Mouse (Mus musculus): ENCODE data around the gene Nfix.

Gene Nfix

DNA sequence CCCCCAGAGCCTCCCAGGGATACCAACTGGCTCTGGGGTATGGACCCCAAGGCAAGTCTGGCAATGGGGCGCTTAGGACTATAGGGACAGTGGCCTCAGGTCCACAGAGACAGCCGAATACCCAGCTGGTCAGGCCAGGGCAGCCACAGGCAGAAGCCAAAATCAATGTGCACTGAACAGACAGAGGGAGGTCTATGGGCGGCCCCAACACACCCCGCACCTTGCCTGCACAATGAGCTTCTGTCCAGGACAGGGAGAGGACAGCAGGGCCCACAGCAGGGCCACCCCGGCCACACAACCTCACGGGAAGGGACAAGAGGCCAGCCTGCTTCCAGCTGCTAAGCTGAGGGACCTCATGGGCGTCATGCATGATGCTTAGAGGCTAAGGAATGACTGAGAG, 5.7 kb downstream of the Nfix start:
- DNase-seq: peak; percentile 96

DNA sequence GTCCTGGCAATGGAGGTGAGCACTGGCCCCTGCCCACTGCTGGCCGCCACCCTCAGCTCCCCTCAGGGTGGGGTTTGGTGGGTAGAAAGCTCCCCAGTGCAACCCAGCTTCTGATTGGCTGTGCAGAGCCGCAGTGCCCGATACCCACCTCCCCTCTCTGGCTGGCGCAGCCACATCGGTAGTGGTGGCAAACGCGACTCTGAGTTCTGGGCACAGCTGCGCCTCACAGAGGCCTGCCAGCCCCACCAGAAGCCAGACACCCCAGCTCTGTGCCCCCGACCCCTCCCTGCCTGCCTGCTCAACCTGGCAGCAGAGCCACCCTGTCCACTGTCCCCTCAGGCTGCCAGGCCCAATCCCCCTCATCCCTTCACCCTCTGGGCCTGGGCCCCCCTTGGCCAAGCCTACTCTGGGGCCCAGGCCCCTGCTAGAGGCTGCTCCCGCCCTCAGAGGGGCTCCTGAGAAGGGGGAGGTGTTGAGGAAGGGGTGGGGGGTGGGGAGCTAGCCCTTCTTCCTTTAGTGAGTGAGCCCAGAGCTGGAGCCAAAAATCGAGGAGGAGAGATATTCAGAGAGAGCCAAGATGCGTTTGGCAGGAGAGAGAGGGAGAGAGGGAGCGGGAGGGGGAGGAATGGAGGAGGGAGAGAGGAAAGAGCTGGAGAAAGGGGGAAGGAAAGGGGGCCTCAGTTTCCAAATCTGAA, 6.2 kb downstream of the Nfix start:
- peak; percentile 98 for DNase-seq

DNA sequence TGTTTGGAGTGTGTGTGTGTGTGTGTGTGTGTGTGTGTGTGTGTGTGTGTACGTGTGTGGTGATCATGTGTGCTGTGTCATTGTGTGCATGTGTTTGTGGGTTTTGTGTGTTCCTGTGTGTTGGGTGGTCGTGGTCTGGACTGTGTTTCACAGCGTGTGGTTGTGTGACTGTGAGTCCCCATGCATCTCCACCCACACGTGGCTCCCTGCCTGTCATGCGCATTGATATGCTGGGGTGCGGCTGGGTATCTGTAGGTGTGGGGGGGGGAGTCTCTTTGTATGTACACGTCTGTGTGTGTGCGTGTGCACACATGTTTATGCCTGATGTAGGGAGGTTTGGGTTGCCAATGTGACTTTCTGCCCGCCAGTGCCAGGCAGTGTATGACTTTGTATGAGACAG, 7.0 kb downstream of the Nfix start:
- peak; percentile 94 for DNase-seq

DNA sequence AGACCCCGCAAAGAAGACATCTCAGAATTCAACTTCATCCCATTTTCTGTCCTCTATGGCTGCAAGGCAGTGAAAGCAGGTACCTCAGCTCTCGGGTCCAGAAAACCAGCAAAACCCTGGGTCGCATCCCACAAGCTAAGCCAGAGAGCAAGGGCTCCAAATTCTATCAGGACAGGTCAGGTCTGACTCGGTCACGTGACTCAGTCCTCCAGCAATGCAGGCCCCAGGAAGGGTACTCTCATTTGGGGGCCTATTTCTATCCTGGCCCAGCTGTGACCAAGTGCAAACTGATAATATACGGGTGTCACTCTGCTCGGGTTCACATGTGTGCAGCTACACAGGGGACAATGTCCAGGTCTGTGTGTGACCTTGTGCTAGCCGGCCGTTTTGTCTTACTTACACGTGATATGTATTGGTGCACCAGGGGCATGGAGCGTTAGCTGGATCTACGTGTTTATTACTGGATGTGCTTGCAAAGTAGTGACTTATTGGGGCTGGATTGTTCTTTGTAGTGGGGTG, 7.7 kb downstream of the Nfix start:
- DNase-seq: peak; percentile 94

DNA sequence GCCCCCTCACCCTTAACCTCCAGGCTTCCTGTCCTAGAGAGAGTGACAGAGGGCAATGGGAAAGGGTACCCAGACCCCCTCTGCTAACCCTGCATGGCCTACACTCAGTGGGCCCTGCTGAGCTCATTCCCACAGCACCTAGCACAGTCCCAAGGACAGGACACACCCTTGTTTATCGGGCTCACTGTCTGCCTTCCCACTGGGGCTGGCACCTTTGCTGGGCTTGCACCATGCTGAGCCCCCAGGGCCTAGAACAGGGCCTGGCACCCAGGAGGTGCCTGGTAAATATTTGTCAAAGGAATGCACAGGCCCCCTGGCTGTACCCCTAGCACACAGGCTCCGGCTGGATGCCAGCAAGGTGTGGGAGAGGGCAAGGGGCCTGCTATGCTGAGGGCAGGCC, 9.6 kb downstream of the Nfix start:
- DNase-seq: peak; percentile 93

DNA sequence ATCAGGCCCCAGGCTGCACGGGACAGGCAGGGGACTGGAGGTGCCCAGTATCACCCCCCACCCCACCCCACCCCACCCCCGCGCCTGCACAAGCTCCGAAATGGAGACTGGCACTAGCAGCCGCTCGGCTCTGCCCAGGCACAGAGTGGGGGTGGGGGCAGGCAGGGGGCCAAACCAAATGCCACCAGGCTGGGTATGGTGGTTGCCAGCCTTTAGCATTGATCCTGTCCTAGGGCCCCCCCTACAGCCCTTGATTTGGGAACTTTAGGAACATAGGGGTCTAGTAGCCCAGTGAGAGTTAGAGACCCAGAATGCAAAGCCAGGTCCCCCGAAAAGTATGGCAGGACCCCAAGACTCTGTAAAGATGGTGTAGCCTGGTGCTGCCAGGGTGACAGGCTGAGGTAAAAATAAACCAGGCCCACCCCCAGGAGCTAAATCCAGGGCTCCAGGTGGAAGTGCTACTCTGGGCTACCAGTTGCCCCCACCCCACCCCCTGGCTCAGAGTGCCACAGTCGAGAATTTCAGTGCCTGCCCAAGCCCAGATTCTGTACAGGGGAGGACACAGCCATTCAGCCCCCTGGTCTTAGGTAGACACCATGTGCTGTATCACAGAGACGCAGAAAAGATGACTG, 10.2 kb downstream of the Nfix start:
- peak; percentile 98 for DNase-seq

DNA sequence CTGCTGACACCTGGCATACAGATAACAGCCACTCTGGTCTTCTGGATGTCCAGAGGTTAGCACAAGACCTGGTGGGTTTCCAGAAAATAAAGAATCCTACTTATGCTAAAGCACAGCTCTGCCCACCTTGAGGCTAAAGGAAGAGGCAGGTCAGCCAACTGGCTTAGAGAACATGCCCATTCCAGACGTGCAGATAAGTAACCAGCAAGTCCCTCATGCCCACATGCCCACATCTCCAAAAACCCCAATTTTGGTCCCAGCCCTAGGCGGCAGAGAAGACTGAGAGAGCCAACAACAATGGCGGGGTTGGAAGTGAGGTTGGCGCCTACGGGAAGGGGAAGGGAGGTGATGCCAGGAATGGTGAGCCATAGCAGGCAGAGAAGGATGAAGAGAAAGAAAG, 10.8 kb downstream of the Nfix start:
- peak; percentile 92 for DNase-seq

DNA sequence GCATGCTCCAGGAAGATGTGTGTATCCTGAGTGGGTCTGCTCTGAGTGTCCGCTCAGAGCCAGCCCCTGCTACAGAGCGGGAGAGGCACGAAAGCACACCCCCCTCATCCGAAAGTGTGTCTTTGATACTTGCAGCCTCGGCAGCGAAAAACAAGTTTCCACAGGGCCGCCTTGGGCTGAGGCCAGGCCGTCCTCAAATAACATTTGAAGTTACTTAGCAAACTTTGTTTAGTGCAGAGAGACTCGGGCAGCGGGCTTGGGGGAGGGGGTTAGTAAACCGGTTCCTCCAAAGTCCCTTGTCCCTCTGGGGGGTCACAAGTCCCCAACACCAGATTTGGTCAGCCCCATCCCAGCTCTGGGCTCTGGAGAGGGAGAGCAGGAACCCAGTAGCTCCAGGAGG, 11.2 kb downstream of the Nfix start:
- DNase-seq: peak; percentile 98

DNA sequence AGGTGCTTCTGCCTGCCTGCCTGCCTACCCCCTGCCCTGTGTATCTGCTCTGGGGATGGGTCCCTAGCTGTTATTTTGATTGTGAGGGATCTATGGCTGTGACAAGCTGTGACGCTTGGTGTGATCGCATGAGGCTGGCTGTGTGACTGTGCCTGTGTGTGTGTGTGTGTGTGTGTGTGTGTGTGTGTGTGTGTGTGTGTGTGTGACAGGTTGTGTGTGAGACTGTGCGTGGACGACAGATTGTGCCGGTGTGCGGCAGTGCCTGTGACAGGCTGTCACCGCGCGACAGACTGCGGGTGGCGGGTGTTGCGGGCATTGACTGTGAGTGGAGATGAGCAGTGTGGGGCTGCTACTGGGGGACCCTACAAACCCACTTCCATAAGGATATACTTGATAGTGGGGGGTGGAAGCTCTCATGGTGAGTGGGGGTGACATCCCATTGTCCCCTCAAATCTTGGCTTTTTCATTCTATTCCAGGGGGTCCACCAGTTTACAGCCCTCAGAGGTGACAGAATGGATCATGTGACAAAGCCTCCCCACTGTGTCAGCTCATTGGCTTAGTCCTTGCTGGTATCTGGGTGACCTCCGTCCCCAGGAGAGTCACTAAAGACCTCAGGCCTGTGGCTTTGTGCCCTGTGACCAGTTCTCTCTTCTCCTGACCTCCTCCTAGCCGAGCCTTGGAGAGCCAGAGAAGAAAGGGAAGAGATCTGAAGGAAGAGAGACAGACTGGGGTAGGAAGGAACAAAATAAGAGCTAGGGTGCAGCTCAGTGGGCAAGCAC, 12.4 kb downstream of the Nfix start:
- peak; percentile 93 for DNase-seq

DNA sequence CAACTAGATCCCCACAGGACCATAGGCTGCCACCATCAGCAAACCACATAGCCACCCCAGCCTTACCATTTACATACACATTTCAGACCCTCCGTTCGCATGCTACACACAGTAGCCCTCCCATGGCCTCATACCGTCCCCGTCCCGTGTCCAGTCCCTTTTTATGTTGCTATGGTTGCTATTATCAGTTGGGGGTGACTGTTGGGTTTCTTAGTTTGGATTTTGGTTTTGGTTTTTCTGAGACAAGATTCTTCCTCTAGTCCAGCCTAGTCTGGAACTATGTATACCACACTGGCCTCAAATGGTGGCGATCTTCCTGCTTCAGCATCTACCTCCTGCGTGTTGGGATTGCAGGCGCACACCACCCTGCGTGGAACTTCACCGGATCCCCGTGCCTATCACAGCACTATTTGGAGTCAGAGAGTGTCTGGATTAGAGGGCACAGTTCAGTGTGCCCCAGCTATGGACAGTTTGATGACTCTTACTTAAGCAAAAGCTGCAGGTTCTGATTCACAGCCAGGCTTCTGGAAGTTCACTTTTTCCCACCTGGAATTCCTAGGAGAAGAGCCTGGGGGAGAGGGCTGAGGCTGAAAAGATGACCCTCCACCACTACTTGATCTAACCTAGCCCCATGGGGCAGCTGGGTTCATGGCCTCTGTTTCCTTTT, 13.2 kb downstream of the Nfix start:
- no peak for DNase-seq

DNA sequence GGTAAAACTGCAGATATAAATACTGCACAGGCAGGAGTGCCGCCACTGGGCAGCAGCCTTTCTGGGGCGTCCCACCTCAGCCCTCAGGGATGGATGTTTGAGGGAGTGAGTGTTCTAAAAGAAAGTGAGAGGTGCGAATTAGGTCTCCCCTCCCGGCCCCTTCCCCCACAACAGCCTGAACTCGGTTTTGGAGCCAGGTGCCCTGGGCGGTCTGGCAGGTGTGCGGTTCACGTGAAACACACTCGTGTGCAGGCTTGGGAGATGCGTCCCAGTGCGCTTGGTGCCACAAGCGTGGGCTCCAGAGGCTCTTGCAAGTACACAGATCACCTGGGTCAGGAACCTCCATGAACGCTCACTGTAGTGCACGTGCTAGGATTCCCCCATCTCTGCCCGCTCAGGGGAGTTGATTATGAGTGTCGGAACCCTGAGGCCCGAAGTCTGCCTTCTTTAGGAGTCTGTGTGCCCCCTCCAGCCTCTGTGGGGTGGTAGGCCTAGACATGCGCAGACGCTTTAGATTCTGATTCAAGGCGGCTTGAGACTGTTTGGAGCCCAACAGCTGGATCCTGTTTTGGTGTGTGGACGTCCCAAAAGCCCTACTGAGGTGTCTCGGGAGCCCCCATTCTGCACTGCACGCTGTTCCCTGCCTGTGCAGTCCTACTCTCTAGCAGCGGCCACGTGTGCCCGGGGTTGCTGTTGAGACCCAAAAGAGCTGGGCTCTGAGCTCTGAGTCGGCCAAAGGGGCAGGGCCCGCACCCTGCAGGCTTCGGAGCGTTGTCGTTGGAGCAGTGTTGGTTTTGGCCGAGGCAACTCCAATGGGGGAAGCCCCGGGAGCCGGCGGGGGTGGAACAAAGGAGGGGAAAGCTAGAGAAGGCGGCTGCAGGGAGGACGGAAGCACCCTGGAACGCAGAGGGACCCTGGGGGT, 14.1 kb downstream of the Nfix start:
- peak; percentile 99 for DNase-seq

DNA sequence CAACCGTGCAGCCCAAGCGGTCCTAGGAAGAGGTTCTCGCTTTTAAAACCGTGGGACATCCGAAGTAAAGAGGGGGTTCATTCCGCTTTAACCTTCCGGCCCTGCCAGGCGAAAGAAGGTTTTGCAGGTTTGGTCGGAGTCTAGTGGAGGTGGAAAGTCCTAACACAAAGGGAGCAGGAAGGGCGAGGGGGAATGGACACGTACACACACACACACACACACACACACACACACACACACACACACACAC, 14.7 kb downstream of the Nfix start:
- no peak for DNase-seq

DNA sequence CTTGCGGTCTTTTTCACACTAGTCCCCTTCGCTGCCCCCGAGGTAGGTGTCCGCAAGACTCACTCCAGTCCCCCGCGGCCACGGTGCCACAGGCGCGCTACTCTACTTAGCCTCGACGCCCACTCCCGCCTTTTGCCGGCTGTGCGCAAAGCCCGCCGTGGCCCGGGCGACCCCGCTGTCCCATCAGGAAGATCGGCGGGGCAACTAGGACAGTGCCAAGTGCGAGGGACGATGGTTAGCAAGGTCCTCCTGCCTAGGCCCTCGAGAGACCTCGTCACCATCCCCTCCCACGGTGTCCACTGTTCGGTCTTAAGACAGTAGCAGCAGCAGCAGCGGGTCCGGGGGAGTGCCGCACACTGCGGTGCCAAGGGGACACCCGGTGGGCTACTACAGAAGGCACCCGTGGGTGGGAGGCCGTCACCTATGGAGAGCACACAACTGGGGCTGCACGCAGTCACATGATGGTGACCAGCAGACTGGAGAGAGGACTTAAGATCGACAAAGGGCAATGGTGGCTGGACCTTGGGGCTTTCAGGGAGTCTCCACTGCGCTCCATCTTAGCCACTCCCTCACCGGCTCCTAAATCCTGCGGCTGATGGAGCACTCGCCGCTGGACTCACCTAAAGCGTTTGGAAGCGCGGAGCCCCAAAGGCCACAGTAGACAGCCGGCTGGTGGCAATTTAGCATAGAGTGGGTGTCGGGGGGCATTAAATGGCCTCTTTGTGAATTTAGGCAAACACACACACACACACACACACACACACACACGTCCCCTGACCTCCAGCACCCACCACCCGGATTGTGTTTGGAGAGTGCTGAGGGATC, 15.3 kb downstream of the Nfix start:
- peak; percentile 94 for DNase-seq

DNA sequence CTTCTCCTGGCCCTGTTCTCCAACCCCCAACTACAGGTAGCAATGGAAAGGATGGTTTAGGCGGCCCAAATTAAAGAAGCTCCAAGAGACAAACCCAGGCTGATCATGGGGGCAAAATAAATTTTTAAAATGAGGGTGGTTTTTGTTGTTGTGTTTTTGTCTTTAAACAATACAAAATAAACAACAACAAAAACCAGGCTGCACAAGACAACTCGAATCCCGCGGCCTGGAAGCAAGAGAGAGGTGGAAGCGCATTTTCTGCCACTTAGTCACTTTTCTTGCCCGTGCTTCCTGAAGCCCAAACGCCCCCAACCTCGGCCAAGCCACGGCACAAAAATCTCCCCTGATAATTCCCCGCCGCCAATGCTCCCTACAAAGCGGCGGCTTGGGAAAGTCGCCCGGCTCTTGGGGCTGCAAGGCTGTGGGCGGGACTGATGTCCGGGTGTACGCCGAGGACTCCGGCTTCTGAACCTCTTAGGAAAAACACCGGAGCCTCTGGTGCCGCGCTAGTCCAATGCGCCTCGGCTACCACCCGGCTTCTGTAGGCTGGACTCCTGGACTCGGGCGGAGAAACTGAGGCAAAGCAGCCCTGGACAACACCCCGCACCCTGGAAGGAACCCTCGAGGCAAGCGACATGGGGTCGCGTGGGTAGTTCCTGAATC, 16.1 kb downstream of the Nfix start:
- DNase-seq: peak; percentile 97

DNA sequence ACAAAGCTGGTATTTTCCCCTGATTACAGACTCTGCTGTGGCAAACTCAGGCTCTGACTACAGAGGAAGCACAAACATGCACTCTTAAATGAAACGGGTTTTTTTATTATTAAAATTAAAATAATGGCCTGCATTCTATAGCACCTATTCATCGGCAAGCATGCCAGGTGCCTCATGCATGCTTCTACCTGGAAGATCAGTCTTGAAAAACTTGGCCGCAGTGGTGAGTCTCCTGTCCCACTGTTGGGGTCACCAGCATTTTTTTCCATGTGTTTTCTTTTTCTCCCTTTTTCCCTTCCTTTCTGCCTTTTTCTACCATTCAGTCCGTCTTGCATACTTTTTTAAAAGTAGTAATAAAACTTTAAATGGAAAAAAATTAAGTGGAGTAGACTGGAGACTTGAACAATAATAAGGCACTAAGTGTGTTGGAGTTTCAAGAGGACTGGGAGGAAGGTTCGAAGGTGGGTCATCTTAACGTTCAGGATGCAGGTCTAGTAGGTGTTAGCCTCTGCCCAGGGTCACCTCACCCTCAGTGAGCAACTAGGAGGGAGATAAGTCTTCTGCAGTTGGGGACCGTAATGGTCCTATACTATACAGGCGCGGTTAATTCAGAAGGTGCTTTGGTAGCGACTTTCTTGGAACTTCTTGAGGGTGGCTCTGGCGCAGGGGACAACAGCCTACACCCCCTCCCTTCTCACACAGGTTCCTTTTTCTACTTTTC, 16.8 kb downstream of the Nfix start:
- no peak for DNase-seq

DNA sequence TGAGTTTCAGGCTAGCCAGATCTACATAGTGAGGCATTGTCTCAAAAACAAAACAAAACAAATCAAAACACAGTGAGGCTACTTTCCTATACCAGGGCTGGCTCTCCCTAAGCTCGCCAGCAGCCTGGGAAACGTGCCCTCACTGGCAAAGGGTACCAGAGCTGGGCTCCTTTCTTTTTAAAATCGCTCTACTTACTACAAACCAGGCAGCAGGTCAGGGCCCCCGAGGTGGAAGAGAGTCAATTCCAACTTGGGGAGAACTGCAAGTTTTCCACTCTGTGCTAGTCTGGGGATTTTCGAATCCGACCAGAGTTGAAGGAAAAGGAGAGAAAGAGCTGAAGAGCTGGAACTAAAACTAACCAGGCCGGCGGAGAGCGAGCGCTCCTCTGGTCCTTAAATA, 17.5 kb downstream of the Nfix start:
- no peak for DNase-seq

DNA sequence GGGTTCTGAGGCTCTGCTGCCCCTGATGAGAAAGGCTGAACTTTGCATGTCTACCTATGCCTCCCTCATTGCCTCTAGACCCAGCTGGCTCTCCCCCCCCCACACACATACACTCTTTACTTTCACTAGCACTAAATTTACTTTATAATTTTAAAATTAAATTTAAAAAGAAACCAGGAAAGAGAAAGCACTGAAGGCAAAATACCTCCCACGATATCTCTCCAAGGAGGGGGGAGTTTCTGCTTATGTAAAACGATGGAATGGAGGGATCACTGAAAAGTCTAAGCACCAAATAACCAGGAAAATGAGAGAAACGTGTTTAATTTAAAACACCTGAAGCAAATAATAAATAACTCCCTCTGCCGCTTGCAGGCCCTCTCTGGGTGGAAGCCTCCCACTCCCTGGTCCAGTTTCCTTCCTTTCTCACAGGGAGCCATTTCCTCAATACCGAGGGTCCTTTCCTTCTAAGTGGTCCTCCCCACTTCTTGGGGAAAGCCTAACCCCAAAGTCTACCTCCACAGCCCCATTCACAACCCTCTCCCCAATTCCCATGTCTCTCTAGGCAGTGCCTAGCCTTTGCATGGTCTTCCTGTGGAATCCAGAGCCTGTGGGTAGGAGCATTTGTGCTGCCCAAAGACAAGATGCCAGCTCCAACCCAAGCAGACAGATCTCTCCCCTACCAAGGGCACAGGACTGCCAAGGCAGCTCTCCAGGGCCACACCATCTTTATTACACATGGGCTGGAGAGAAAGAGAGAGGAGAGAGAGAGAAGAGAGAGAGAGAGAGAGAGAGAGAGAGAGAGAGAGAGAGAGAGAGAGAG, 18.2 kb downstream of the Nfix start:
- DNase-seq: no peak

DNA sequence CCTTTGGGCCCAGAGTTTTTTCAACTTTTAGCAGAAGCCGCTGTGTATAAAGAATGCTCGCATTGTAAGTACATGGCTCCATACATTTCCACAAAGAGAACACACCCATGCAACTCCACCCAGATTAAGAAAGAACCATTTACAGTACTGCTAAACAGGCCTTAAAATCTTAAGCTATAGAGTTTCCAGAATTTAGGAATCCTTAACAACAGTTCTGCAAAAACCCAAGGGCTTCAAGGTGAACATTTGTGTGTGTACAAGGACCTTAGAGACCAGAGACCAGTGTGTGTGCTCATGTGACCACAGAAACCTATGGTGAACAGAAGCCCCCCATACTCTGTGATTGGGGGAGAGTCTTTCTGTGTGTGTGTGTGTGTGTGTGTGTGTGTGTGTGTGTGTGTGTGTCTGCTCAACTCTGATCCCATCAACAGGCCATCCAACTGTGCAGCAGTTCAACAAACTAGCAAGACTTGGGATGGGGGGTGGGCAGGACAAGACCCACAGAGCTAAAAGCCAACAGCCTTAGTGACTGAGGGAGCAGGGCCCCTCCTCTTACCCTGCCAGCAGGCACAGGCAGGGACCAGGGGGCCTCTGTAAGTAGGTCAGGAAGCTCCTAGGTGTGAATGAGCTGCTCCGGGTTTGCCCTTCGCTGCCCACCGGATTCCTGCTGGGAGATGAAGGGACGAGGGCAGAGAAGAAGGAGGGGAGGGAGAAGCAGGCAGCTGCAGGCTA, 19.0 kb downstream of the Nfix start:
- DNase-seq: no peak

DNA sequence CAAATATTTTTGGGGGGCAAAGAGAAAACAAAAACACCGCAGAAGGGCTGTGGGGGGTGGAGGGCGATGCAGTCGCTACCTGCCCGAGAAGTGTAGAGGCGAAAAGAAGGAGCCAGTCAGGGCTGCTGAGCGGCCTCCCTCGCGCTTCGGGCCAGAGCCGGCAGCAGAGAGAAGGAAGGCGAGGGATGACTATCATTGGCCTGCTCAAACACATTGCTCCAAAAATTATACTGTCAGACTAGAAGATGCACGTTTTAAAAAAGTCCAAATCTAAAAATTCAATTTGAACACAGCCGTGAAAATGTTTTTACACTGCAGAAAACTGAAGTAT, 20.0 kb downstream of the Nfix start:
- DNase-seq: no peak

Data from heart, adult 11 months (tissue).